Mouse (Mus musculus) embryonic fibroblast, embryonic 13.5 days (primary cell): Measurements from ENCODE around the gene Hdgfl2. TPM values are rescaled to one million over a fixed set of nuclear protein-coding genes. Genes with fewer than 3 reads are reported as not detected.
"Not testable (repeated sequence)": the region's sequence is repeated elsewhere in the genome, so short reads cannot be mapped to it uniquely, and the experiment has no call there.

Source experiments
- H3K27ac ChIP-seq: 2 replicates; pipeline ENCODE4 v1.5.1; 2012; ENCODE audit warnings: low read length, control low read depth, inconsistent platforms; ENCODE audit not compliant: insufficient read depth
- H3K4me1 ChIP-seq: 2 replicates; pipeline ENCODE4 v1.6.1; 2011; ENCODE audit warnings: low read length; ENCODE audit not compliant: control insufficient read depth, insufficient read depth
- H3K4me3 ChIP-seq: 2 replicates; pipeline ENCODE4 v1.5.1; 2011; ENCODE audit warnings: mild to moderate bottlenecking, control low read depth, low read length; ENCODE audit not compliant: insufficient read depth
- CTCF ChIP-seq: IDR thresholded peaks from 2 replicates; pipeline ENCODE4 v1.5.1; 2011; ENCODE audit warnings: mild to moderate bottlenecking, control low read depth, low read length, moderate library complexity, borderline replicate concordance; ENCODE audit not compliant: insufficient read depth
- POLR2A ChIP-seq: IDR thresholded peaks from 2 replicates; pipeline ENCODE4 v1.6.1; 2011; ENCODE audit warnings: low read depth, mild to moderate bottlenecking, control low read depth, low read length, moderate library complexity
- polyA plus RNA-seq: library from polyadenylated mRNA; stranded (reverse); fragments of >200 nt; gene quantifications from 2 replicates; pipeline ENCODE4 v1.2.4, GENCODE M21; 2011; ENCODE audit warnings: low read depth; ENCODE audit not compliant: missing spikeins, insufficient read length

Hdgfl2 gene
- polyA plus RNA-seq, 1 experiment = 55.0 TPM

DNA sequence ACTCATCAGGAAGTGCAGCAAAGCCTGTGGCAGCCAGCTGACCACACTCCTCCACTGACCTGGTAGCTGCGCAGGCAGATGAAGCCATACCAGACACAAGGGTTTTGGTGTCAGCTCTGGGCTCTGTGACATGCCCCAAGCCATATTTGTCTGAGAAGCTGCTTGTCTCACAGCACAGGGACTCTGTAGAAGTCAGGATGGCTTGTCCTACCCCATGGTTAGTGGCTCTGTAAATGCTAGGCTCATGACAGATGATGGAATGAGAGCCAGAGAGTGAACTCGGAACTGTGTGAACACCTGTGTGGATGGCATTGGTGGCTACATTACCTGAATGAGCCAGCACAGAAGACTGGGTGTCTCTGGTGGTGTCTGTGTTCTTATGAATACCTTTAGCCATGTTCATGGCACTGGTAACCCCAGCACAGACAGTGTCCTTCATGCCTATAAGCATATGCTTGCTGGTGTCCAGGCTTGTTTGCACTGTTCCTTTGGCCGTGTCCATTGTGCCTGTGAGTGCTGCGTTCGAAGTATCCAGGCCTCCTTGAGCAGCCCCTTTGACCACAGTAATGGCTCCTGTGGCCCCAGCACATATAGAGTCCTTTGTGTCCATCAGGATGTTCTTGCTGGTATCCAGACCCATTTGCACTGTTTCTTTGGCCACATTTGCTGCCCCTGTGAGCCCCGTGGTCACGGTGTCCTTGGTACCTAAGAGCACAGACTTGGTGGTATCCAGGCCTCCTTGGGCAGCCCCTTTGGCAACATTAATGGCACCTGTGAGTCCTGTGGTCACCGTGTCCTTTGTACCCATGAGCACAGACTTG, 24.2 kb downstream of the Hdgfl2 start:
- TF ChIP-seq POLR2A = no peak
- TF ChIP-seq CTCF = no peak
- Histone ChIP-seq H3K27ac (no peak overlapping the region), H3K4me1 (no peaks in the 10 kb centered on the region), H3K4me3 (no peak overlapping the region)

DNA sequence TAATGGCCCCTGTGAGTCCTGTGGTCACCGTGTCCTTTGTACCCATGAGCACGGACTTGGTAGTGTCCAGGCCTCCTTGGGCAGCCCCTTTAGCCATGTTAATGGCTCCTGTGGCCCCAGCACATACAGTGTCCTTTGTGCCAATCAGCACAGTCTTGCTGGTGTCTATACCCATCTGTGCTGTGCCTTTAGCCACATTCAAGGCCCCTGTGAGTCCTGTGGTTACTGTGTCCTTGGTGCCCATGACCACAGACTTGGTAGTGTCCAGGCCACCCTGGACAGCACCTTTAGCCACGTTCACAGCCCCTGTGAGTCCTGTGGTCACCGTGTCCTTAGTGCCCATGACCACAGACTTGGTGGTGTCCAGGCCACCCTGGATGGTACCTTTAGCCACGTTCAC, 25.4 kb downstream of the Hdgfl2 start:
- not testable (repeated sequence) for H3K27ac ChIP-seq, H3K4me3 ChIP-seq, H3K4me1 ChIP-seq

DNA sequence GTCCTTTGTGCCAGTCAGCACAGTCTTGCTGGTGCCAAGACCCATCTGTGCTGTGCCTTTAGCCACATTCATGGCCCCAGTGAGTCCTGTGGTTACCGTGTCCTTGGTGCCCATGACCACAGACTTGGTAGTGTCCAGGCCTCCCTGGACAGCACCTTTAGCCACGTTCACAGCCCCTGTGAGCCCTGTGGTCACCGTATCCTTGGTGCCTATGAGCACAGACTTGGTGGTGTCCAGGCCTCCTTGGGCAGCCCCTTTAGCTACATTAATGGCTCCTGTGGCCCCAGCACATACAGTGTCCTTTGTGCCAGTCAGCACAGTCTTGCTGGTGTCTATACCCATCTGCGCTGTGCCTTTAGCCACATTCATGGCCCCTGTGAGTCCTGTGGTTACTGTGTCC, 27.0 kb downstream of the Hdgfl2 start:
- not testable (repeated sequence) for H3K27ac ChIP-seq, H3K4me1 ChIP-seq, H3K4me3 ChIP-seq

- Histone ChIP-seq H3K4me3 (no peak overlapping the region), H3K4me1 (no peaks in the 10 kb centered on the region), H3K27ac (no peak overlapping the region)
- TF ChIP-seq CTCF = no peak
- no peak for TF ChIP-seq POLR2A
These were observed 27.5 kb downstream of the Hdgfl2 start for GRCm38 (mm10) chr17:56106981-56107380.

DNA sequence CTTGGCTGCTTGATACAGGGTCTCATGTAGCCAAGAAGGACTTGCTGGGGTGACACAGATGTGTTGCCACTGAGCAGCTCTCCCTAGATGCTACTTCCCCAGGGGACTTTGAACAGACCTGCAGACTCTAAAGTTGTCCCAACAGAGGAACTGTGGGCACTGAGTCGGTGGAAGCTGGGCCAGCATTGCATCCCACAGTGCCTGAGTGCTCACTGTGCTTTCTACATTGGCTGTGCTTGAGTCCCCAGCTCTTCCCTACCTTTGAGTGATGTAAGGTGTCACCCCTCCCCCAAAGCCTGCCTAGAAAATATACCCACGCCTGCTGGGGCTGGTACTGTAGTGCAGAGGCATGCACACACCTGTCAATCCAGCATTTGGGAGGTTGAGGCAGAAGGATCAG, 28.3 kb downstream of the Hdgfl2 start:
- no peaks in the 10 kb centered on the region for H3K4me1 ChIP-seq
- H3K4me3 ChIP-seq = no peak overlapping the region
- H3K27ac ChIP-seq = no peak overlapping the region
- TF ChIP-seq POLR2A (no peak), CTCF (no peak)

- TF ChIP-seq POLR2A = no peak
- no peak for TF ChIP-seq CTCF
- Histone ChIP-seq H3K27ac (no peak overlapping the region), H3K4me3 (no peak overlapping the region), H3K4me1 (no peaks in the 10 kb centered on the region)
These were observed 29.1 kb downstream of the Hdgfl2 start for GRCm38 (mm10) chr17:56108334-56109044.

DNA sequence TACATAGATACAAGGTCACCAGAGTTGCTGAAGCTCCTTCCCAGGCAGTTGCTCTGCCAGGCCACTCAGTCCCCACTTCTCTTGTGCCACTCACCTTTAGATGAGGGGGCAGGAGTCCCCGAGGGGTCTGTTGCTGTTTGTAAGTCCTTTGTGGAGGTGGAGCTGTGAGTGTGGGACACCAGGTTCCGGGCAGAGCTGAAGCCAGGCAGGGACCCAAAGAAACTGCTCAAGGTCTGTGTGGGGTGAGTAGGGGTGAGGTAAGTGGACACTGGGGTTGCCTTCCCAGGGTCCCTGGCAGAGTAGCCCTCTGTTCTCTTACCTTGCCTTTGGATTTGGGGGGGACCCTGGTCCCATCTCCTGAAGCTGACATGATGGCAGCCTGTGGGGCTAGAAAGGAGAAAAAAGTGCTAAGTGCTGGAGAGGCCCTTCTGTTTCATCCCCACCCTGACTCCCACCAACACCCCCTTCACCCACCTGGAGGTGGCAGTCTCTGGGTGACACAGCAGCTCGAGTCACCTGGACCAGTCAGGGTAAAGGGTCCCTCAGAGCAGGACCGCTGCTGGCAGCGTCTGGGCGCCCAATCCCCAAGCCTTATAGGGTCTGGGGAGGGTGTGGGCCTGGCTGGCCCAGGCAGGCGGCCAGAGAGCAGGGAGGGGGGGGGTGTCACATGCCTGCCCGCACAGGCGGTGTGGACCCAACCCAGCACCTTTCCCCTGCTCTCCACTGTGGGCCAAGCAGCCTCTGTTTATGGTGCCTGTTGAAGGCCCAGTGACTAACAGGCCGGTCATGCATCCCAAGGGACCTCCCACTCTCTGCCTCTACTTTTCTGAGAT, 30.0 kb downstream of the Hdgfl2 start, which contains the start of gene Plin4:
Gene Plin4, minus strand, starts transcription at position 585 of the 833 bp plus-strand sequence.
- Histone ChIP-seq H3K4me3 (no peak within 1 kb of the TSS), H3K4me1 (no peaks in the 10 kb centered on the region), H3K27ac (no peak within 1 kb of the TSS)
- TF ChIP-seq CTCF (no peak), POLR2A (no peak)

GRCm38 (mm10) chr17:56110571-56110970, 31.1 kb downstream of the Hdgfl2 start:
- Histone ChIP-seq H3K4me3 (no peak overlapping the region), H3K4me1 (no peaks in the 10 kb centered on the region), H3K27ac (no peak overlapping the region)
- TF ChIP-seq POLR2A = no peak
- no peak for TF ChIP-seq CTCF

- no peak overlapping the region for H3K4me3 ChIP-seq
- no peak overlapping the region for H3K27ac ChIP-seq
- no peak for TF ChIP-seq POLR2A
- no peak for TF ChIP-seq CTCF
- no peaks in the 10 kb centered on the region for H3K4me1 ChIP-seq
These were observed 31.6 kb downstream of the Hdgfl2 start for GRCm38 (mm10) chr17:56111021-56111420.

DNA sequence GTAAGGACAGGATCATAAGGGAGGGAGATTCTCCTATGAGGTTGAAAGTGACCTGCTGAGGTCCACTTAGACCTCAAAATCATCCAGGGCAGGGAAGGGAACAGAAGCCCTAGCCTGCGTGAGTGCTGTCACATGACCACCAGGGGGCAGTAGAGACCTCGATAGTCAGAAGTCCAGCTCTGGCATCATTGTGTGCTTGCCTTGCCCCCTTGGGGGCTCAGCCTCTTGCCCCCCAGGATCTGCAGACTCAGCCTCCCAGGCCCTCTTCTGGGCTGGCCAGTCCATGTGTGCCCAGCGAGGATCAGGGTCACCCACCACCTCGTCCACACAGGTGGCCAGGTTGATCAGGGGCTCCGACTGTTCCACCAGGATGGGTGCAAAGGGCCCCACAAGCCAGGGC, 32.4 kb downstream of the Hdgfl2 start:
- no peak overlapping the region for H3K4me3 ChIP-seq
- TF ChIP-seq POLR2A (no peak), CTCF (peak; percentile 85)
- no peaks in the 10 kb centered on the region for H3K4me1 ChIP-seq
- no peak overlapping the region for H3K27ac ChIP-seq
